Mouse (Mus musculus) stomach, postnatal 0 days (tissue): ENCODE measurements around the gene Rap1gap.

Source experiments
- CTCF ChIP-seq: IDR thresholded peaks from 2 replicates; pipeline ENCODE4 v1.5.1; 2016; ENCODE audit warnings: antibody characterized with exemption, low read depth, mild to moderate bottlenecking, moderate library complexity
- EP300 ChIP-seq: optimal IDR thresholded peaks from 2 replicates; pipeline ENCODE3; 2016; ENCODE audit warnings: antibody characterized with exemption

GRCm38 (mm10) chr4:137664433-137664979, at the start of gene Rap1gap:
- TF ChIP-seq CTCF (no peak), EP300 (no peak)
